Mouse (Mus musculus) cerebellum, adult 8-10 months (tissue): Measurements from ENCODE around the gene Srsf4.

ENCODE experiments used
- DNase-seq: peaks from one replicate; pipeline ENCODE4 v3.0.0; 2022

The Srsf4 gene

DNA sequence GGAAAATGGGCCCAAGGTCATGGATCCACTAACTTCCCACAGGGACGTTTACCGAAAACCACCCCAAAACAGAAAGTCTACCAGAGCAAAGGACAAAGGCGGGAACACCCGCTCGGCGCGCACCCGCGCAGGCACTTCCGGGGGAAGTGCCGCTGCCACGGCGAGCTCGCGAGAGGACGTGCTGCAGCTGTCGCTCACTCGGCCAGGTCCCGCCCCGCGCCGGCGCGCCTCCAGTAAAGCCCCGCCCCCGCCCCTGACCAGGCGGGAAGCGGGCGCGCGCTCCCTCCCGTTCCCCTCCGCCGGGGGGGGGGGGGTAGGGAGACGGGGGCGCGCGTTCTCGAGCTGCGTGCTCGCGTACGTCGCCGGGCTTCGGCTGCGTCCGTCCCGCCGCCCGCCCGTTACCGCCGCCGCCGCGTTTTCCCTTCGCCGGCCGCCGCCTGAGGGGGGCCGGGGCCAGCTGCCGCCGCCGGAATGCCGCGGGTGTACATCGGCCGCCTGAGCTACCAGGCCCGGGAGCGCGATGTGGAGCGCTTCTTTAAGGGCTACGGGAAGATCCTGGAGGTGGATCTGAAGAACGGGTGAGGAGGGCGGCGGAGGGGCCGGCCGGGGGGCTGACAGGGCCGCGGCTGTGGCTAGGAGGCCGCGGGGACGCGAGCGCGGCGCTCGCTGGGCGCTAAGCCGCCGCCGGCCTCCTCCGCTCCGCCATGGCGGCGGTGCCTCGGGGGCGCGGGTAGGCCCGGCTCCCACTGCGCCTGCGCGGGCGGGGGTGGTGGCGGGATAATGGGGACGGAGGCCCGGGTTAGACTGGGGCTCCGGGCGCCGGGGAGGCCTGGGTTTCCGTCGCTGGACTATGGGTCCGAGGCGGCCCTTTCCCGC is at the start of gene Srsf4:
TSS of gene Srsf4 (plus strand) at position 325 of the 876 bp plus-strand sequence.
- peak; percentile 88 for DNase-seq

DNA sequence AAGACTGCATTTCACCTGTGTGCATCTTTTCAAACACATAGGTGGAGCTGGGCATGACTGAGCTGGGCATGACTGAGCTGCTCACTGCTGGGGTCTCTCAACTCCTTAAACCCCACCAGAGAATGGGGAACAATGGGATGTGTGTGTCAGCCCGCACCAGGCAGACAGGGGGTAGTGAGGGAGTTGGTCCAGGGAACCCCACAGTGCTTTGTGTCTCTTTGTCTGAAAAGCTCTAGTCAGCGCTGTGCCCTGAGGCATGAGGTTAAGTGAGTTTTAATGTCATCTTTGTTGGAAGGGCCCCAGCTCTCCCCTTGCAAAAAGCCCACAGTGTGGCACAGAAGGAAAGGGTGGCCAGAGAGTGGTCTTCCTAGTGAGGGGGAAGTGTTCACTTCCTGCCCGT is 48.5 kb upstream of the Srsf4 start:
- DNase-seq, result no peak

DNA sequence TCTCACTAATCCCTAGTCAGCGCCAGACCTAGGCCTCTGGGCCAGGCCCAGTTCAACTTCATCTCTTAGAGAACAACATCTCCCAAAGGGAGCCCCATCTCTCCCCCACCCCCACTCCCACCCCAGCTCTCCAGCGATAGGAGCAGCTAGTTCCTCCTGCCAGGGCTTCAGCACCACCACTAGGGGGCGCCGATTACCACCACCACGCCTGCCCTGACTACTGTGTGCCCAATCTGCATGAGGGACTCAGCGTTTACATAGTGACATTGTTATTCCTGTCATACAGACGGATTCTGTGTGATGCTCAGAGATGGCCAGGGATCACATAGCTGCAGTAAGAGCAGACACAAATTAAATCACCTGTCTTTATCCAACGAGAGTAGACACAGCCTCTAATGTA is 47.6 kb upstream of the Srsf4 start:
- no peak for DNase-seq

DNA sequence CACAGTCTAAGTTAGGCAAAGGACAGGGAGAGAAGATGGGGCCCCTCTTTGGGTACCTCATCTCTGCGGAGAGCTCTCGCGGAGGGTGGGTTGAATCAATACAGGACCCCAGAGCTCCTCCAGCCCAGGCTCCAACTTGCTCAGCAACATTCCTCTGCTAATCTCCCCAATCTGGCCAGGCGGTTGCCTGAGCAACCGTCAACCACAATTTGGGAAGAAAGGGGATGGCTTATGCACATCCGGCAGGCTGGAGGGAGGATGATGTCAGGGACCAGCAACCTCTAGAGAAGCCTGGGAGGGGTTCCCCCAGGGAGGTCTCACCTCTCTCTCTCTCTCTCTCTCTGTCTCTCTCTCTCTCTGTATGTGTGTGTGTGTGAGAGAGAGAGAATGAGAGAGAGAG is 46.5 kb upstream of the Srsf4 start:
- DNase-seq, result no peak

DNA sequence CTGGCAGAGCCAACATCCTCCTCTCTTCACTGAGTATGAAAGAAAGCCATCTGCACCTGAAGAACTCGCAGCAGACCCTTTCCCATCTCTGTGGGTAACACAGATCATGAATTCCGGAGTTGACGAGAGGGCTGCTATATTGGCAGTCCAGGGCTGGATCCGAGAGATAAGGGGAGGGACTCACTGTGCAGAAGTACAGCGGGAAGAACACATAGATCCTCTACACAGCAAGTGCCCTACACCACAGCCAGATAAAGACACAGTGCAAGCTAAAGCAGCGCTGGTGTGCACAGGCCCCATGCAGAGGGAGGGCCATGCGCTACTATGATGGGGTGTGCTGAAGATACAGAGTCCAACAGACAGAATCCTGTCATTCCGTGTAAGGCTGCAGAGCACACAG is 44.3 kb upstream of the Srsf4 start:
- DNase-seq, result no peak

DNA sequence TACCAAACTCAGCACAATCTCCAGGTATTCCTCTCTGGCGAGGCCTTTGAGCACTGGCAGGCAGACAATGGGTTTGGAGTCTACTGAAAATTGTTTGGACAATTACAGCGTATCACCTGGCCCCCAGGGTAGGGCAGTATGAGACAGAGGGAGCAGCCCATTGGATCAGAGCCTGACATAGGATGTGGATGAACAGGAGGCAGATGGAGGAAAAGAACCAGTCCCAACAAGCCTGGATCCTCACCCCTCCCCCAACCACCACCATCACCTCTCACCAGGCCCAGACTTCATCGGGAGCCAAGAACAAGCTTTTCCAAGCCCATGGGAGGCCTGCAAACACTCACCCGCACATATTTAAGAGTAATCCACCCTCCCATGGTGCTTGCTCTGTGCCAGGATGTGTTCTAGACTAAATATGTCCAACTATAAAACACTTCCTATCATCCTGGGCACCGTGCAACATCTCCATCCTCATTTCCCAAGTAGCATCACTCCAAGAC is 41.8 kb upstream of the Srsf4 start:
- no peak for DNase-seq

DNA sequence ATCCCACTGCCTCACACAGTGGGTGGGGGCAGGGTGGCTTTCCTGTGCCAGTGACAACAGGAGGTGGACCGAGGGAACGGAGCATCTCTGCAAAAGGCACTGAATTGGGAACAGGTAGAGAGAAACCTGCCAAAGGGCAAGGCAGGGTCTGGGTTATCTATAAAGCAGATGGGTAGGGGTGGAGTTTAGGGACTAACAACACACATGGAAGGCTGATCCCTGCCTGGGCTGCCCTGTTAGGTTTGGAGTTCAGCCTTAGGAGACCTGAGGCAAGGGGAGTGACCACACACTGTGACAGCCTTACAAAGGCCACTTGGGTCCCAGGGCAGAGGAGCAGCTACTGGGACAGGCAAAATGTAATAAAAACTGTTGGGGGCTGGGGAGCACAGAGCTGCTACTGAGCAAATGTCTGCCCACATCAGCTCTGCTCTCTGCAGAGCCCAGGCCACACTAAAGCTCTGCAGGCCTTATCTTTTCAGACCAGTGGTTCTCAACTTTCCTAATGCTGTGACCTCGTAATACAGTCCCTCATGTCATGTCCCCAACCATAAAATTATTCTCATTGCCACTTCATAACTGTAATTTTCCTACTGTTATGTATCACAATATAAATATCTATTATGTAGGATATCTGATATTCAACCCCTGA is 40.5 kb upstream of the Srsf4 start:
- no peak for DNase-seq

DNA sequence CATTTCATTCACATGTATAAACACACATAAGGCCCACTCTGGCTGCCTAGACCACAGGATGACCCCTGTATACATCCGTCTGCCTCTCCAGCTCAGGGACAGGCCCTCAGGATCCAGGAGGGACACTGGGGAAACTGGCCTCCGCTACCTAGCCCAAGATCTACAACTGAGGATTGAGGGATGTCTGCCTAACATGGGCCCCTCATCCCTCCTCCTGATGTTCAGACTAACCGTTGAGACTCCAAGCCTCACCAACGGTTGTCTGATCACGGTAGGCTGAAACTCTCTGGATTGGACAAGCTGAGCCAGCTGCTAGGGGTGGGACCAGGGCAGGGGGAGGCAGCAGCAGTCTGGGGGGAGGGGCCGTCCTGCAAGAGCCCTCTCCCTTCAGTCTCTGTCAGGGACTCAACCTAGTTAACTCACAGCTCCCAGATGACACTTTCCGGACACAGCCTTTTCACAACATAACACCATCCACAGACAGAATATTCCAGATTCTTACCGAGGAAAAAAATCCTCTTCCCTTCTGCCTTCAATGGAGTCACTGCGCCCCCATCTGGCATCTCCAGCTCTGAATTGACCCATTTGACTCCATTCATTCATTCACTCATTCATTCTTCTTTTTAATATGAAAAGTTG is 39.3 kb upstream of the Srsf4 start:
- no peak for DNase-seq

DNA sequence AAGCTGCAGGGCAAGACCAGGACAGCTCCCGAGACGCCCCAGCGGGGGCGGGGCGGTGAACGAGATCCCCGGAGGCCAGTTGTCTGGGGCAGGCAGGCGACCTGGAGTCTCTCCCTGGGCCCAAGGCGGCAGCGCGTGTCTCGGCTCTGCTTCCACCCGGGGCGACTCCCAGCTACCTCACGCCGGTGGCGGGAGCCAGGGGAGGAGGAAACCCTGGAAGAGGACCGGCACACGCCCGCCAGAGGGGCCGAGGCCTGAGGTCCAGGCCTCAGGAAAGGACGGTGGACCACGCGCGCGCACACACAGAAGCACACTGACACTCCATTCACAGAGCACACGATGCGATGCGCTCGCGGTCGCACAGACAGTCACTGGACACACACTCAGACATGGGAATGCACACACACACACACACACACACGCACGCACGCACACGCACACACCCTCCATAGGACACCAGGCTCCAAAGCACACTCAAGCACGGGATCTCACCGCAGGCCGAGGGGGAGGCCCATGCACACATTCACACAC is 37.0 kb upstream of the Srsf4 start:
- peak; percentile 41 for DNase-seq

DNA sequence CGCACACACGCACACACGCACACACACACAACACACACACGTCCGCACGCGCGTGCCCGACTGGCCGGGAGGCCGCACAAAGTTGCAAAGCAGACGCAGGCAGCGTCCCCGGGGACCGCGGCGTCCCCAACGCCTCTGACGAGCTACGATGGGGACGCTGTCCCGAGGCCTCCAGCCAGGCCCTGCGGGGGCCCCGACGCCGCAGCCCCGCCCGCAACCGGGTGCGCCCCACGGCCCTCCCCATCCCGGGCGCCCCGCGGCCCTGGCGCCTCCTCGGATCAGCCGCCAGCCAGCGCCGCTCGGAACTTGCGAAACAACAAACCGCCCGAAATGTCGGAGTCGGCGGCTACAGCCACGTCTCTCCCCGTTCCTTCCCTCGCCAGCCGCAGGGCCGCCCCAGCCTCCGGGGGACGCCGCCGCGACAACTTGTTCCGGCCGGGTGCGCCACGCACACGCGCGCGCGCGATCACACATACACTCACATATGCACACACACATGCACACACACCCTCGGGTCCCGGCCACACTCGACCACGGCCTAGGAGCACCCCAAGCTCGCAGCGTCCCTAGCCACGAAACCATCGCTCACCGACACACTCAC is 36.4 kb upstream of the Srsf4 start:
- DNase-seq, result peak; percentile 38

DNA sequence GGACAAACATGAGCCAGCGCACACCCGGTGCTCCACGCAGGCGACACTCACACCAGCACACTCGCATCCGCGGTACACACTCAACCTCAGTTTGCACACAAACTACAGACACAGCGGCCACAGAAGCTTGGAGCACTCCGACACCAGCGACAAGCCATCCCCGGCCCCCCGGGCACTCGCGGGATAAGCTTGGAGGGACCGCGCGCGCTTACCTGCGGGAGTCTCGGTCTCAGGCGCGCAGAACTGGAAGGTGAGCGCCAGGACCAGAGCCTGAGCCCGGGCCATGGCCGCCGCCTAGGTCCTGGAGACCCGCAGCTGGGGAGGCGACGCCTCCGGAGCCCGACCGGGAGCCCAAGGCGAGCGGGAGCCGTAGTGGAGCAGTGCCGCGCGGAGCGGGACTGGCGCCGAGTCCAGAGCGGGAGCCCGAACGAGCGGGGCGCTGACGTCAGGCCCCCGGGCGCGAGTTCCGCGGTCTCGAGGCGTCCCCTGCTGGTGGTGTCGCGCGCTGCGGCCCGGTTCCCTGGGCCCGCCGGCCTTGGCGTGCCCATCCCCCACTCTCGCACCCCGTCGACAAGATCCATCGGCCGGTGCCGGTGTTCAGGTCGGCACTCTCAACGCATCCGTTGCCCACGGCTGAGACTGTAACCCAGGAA is 35.4 kb upstream of the Srsf4 start, which contains the start of gene Ptpru:
TSS of gene Ptpru (minus strand) at position 417 of the 653 bp plus-strand sequence.
- DNase-seq, result peak; percentile 97

DNA sequence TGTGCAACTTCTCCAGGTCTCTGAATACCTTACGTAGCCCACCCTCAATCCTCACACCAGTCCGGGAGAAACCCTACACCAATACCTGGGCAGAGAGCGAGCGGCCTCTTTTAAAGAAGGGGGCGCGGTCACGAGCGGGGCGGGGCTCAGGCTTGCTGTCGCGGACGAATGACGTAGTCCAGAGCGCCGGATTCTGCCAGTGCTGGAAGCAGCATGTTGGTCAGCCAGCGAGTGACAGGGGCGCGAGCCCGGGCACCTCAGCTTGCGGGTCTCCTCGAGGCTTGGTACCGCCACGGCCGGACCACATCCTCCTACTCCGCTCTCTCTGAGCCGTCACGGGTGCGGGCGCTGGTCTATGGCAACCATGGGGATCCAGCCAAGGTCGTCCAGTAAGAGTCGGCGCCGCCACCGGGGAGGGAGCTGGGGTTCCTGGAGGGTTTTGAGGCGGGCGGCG is 30.1 kb upstream of the Srsf4 start, which contains the start of gene Mecr:
TSS of gene Mecr (plus strand) at position 181 of the 454 bp plus-strand sequence.
- DNase-seq, result peak; percentile 92

DNA sequence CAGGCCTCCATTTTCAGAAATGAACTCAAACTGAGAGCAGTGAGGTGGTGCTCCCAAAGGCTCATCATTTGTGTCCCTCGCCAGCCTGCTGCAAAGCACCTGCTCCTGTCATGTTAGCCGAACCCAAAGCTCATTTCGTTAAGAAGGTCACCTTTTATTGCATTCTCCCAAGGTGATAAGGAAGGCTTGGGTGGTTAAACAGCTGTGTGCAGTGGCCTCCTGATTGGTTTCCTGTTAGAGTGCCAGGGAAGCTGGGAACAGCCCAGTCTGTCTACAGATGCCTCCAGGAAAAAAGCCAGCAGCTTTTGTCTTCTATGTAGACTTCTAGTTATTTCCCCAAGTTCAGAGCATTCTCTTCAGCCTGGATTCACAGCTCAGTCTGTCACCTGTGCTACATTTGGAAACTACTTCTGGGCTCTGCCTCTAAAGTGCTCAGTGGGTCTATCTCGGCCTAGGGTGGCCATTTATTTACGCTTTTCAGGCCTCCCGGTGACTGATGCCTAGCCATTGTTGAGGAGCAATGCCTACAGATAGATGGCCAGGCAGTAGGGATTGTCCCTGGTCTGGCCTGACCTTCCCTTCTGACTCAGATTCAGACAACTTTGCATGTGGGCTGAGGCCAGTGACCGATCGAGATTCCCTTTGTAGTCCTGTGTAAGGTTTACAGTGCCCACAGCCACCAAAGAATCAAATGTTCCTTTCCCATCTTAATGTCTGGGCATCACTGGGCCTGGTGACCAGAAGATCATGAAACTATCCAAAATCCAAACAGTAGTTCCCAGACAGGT is 27.2 kb upstream of the Srsf4 start:
- DNase-seq, result no peak

DNA sequence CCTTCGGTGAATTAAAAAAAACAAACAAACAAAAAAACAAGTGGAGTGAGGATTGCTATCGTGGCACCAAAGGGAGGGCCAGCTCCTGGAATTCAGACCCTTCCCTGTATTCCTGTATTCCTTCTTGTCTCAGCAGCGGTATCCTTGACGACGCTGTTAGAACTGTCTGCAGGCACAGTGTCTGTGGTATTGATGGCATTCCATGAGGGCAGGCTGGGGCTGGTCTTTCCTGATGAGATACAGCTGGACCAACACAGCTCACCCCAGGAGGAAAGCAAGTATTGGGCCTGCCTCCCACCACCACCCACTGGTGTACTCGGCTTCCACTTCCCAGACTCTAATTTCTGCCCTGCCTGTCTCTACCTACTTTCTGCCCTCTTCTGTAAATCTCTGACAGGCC is 25.3 kb upstream of the Srsf4 start:
- DNase-seq, result no peak

DNA sequence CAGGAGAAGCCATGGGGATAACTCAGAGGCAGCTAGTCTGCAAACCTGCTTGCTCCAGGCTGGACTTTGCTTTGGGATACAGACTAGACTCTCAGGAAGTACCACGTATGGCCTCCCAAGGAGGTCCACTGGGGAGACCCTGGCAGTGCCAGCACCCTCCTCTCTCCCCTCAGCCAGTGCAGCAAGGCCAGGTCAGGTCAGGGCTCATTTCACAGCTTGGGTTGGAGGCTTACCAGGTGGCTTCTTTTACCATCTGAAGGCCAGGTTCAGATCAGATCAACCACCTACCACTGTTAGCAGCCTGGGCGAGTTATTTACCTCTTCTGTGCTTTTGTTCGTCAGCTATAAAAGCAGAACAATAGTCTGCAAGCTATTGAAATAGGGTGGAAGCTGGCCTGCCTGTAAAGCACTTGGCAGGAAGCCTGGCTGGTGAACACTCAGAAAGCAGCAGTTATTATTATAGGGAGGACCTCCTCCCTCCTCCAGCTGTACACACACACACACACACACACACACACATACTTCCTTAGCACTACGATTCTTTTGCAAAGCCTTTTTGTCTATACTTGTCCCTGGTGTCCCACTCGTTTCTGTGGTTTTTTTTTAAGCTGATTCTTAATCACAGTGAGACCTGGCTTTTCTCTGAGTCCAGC is 23.3 kb upstream of the Srsf4 start:
- DNase-seq, result no peak

DNA sequence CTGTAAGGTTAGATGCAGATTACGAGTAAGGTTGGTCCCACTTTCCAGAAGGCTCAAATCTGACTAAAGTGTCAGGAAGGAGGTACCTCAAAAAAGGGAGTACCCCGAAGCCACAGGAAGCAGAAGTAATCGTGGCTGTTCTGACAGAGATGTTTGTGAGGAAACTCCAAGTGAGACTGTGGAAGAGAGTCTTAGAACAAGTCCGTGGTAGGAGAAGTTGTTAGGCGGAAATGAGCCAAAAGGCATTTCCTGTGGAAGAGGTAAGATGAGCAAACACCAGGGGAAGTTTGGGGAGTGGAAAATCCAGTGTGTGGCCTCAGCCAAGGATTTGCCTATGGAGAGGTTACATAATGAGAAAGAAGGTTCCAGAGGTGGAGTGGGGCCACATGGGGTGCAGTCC is 18.5 kb upstream of the Srsf4 start:
- DNase-seq, result no peak

DNA sequence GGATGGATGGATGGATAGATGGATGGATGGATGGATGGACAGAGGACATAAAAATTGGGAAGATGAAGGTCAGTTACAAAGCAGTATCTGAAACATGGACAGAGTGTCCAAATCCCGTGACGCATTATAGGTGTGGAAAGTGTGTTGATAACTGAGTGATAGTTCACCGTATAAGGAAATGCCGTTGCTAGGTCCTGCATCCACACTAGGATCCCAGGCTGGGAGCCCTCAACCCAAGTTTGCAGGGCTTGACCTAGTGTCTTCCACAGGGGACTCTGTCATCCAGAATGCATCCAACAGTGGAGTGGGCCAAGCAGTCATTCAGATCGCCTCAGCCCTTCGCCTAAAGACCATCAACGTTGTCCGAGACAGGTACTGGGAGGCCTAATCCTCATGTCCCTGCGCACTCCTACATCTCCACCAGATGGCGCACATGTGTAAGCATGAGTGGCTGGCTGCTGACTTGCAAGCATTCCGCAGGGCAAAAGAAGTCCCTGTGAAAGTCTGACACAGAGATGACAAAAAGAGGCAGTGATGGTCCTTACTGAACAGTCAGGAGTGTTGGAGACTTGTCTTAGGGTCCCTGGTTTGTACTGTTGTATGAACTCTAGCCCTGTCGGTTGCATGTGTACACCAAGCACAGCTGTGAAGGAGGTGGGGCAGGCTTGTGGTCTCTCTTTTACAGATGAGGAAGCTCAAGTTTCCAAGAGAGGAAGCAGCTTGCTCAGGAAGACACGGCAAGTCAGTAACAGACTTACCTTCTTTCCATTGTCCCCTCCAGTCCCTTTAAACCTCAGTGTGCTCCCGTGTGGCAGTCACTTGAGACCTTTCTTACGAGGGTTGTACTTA is 12.7 kb upstream of the Srsf4 start:
- peak; percentile 78 for DNase-seq

DNA sequence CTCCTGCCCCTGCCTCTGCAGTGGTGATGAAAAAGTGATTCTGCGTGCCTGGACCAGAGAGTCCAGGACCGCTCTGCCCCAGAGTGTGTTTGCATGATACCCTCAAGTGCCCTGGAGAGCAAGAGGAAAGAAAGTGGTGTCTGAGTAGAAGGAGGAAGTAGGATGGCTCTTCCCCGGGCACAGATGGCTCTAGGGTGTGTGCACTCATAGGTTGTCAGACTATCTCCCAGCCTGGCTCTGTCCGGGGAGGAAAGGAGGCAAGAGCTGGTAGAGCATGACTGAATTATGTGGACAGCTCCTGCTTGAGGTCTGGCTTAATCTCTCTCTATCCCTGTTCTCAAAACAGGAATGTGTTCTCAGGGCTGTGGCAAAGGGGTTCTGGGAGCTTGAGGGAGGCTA is 12.1 kb upstream of the Srsf4 start:
- DNase-seq, result no peak

DNA sequence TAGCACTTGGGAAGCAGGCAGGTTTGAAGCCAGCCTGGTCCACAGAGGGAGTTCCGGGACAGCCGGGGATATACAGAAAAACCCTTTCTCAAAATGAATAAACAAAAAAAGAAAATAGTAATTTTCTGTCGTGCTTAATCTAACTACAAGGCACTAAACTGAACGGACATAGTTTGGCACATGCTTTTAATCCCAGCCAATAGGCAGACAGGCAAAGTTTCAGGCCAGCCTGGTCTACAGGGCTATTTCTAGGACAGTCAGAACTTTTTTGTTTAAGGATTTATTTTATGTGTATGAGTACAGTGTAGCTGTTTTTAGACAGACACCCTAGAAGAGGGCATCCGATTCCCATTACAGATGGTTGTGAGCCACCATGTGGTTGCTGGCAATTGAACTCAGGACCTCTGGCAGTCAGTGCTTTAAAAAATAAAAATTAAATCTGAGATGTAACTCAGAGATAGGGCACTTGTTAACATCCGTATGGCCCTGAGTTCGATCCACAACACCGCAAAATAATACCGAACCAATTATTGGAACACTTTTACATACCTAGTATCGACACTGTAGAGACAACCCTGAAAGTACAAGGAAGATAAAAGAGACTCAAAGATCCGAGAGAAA is 635 bp upstream of the Srsf4 start:
- no peak for DNase-seq
